Mouse (Mus musculus): ENCODE results near the gene Olfr62. TPM values are rescaled to one million over a fixed set of nuclear protein-coding genes. Genes with fewer than 3 reads are reported as not detected.

Olfr62 gene
- polyA plus RNA-seq, 1 experiment = not detected

- peak; percentile 42 for DNase-seq
- Histone ChIP-seq H3K4me1 (ENCODE audit: control insufficient read depth, insufficient read depth, low read length) (no peaks in the 10 kb centered on the region), H3K4me3 (replicated peaks; ENCODE audit: extremely low read depth, low read depth, low read length) (no peak overlapping the region)
- no peak for TF ChIP-seq POLR2A (IDR thresholded peaks at IDR 0.05; ENCODE audit: borderline replicate concordance, extremely low read depth, low read depth, low read length)
- TF ChIP-seq CTCF (IDR thresholded peaks at IDR 0.05; ENCODE audit: insufficient read depth, low read length) = peak; percentile 82
- 3% methylated on average over 2 of the region's 2 CpGs for WGBS
These were observed 13.5 kb upstream of the Olfr62 start for GRCm38 (mm10) chr4:118645234-118645633.

- H3K4me1 ChIP-seq (ENCODE audit: control insufficient read depth, insufficient read depth, low read length) = no peaks in the 10 kb centered on the region
- WGBS = 30% methylated on average over 2 of the region's 2 CpGs
- TF ChIP-seq CTCF (IDR thresholded peaks at IDR 0.05; ENCODE audit: insufficient read depth, low read length) (no peak), POLR2A (IDR thresholded peaks at IDR 0.05; ENCODE audit: borderline replicate concordance, extremely low read depth, low read depth, low read length) (no peak)
- H3K4me3 ChIP-seq (replicated peaks; ENCODE audit: extremely low read depth, low read depth, low read length) = no peak overlapping the region
- DNase-seq = no peak
These were observed 28.3 kb downstream of the Olfr62 start for GRCm38 (mm10) chr4:118687086-118687485.

- no peak within 1 kb of the TSS for H3K4me3 ChIP-seq (replicated peaks; ENCODE audit: extremely low read depth, low read depth, low read length)
- TF ChIP-seq CTCF (IDR thresholded peaks at IDR 0.05; ENCODE audit: insufficient read depth, low read length) (no peak), POLR2A (IDR thresholded peaks at IDR 0.05; ENCODE audit: borderline replicate concordance, extremely low read depth, low read depth, low read length) (no peak)
- DNase-seq = no peak
- no peaks in the 10 kb centered on the region for H3K4me1 ChIP-seq (ENCODE audit: control insufficient read depth, insufficient read depth, low read length)
- 35% methylated on average over 12 of the region's 12 CpGs for WGBS
These were observed 33.7 kb downstream of the Olfr62 start, which contains the start of gene Olfr1342 for GRCm38 (mm10) chr4:118692412-118692973. Gene Olfr1342 (minus strand): TSS chr4:118692756.

GRCm38 (mm10) chr4:118693812-118694211 is 35.1 kb downstream of the Olfr62 start:
- Histone ChIP-seq H3K4me3 (replicated peaks; ENCODE audit: extremely low read depth, low read depth, low read length) (no peak overlapping the region), H3K4me1 (ENCODE audit: control insufficient read depth, insufficient read depth, low read length) (no peaks in the 10 kb centered on the region)
- DNase-seq = no peak
- TF ChIP-seq POLR2A (IDR thresholded peaks at IDR 0.05; ENCODE audit: borderline replicate concordance, extremely low read depth, low read depth, low read length) (no peak), CTCF (IDR thresholded peaks at IDR 0.05; ENCODE audit: insufficient read depth, low read length) (no peak)
- WGBS = 48% methylated on average over 2 of the region's 2 CpGs

- 71% methylated on average over 3 of the region's 3 CpGs for WGBS
- no peaks in the 10 kb centered on the region for H3K4me1 ChIP-seq (ENCODE audit: control insufficient read depth, insufficient read depth, low read length)
- DNase-seq = no peak
- TF ChIP-seq POLR2A (IDR thresholded peaks at IDR 0.05; ENCODE audit: borderline replicate concordance, extremely low read depth, low read depth, low read length) (no peak), CTCF (IDR thresholded peaks at IDR 0.05; ENCODE audit: insufficient read depth, low read length) (no peak)
- H3K4me3 ChIP-seq (replicated peaks; ENCODE audit: extremely low read depth, low read depth, low read length) = no peak within 1 kb of the TSS
These were observed 44.5 kb downstream of the Olfr62 start, which contains the start of gene Olfr1341 for GRCm38 (mm10) chr4:118703223-118703622. Gene Olfr1341 (plus strand): TSS chr4:118703523.

- TF ChIP-seq CTCF (IDR thresholded peaks at IDR 0.05; ENCODE audit: insufficient read depth, low read length) (no peak), POLR2A (IDR thresholded peaks at IDR 0.05; ENCODE audit: borderline replicate concordance, extremely low read depth, low read depth, low read length) (no peak)
- Histone ChIP-seq H3K4me1 (ENCODE audit: control insufficient read depth, insufficient read depth, low read length) (no peaks in the 10 kb centered on the region), H3K4me3 (replicated peaks; ENCODE audit: extremely low read depth, low read depth, low read length) (no peak overlapping the region)
- no peak for DNase-seq
- WGBS = 76% methylated on average over 5 of the region's 5 CpGs
These were observed 49.3 kb downstream of the Olfr62 start for GRCm38 (mm10) chr4:118708086-118708485.

GRCm38 (mm10) chr4:118711656-118712055 is 52.9 kb downstream of the Olfr62 start:
- no peak overlapping the region for H3K4me3 ChIP-seq (replicated peaks; ENCODE audit: extremely low read depth, low read depth, low read length)
- TF ChIP-seq POLR2A (IDR thresholded peaks at IDR 0.05; ENCODE audit: borderline replicate concordance, extremely low read depth, low read depth, low read length) (no peak), CTCF (IDR thresholded peaks at IDR 0.05; ENCODE audit: insufficient read depth, low read length) (no peak)
- no peak for DNase-seq
- 79% methylated on average over 1 of the region's 1 CpGs for WGBS
- H3K4me1 ChIP-seq (ENCODE audit: control insufficient read depth, insufficient read depth, low read length) = no peaks in the 10 kb centered on the region

Other genes starting within 250 kb of the Olfr62 start
- 48.5 and 54.4 TPM in 2 replicates for gene Szt2, start 249.7 kb upstream of the Olfr62 start, polyA plus RNA-seq (2012; rRNA removed)
- gene Med8, start 249.6 kb upstream of the Olfr62 start, polyA plus RNA-seq (2012; rRNA removed) = 20.8 and 38.4 TPM in 2 replicates
- 978 and 1,062 TPM in 2 replicates for gene Elovl1, start 230.9 kb upstream of the Olfr62 start, polyA plus RNA-seq (2012; rRNA removed)
- 6.1 and 10.1 TPM in 2 replicates for gene Cdc20, start 221.6 kb upstream of the Olfr62 start, polyA plus RNA-seq (2012; rRNA removed)
- gene Mpl, start 201.4 kb upstream of the Olfr62 start, polyA plus RNA-seq (2012; rRNA removed) = 1.1 and 1.8 TPM in 2 replicates
- 245 and 308 TPM in 2 replicates for gene Tie1, start 168.9 kb upstream of the Olfr62 start, polyA plus RNA-seq (2012; rRNA removed)
- 17.0 and 17.7 TPM in 2 replicates for gene 2610528J11Rik, start 132.0 kb upstream of the Olfr62 start, polyA plus RNA-seq (2012; rRNA removed)
- gene Tmem125, start 114.9 kb upstream of the Olfr62 start, polyA plus RNA-seq (2012; rRNA removed) = 32.4 and 47.5 TPM in 2 replicates
- gene Cfap57, start 38.2 kb upstream of the Olfr62 start, polyA plus RNA-seq (2012; rRNA removed) = 1.3 and 2.5 TPM in 2 replicates
- 19.7 and 21.6 TPM in 2 replicates for gene Ebna1bp2, start 38.2 kb upstream of the Olfr62 start, polyA plus RNA-seq (2012; rRNA removed)
- gene Olfr1342, start 33.8 kb downstream of the Olfr62 start, polyA plus RNA-seq (2012; rRNA removed) = 7.2 and 12.8 TPM in 2 replicates
- not detected in 2 replicates for gene Olfr1341, start 44.6 kb downstream of the Olfr62 start, polyA plus RNA-seq (2012; rRNA removed)
- gene Olfr1340, start 61.2 kb downstream of the Olfr62 start, polyA plus RNA-seq (2012; rRNA removed) = not detected in 2 replicates
- not detected in 2 replicates for gene Olfr1339, start 73.2 kb downstream of the Olfr62 start, polyA plus RNA-seq (2012; rRNA removed)
- gene Olfr1338, start 99.8 kb downstream of the Olfr62 start, polyA plus RNA-seq (2012; rRNA removed) = not detected in 2 replicates
- gene Olfr1337, start 123.6 kb downstream of the Olfr62 start, polyA plus RNA-seq (2012; rRNA removed) = not detected in 2 replicates
- gene Olfr1335, start 151.0 kb downstream of the Olfr62 start, polyA plus RNA-seq (2012; rRNA removed) = not detected in 2 replicates
- not detected in 2 replicates for gene Olfr1333, start 177.3 kb downstream of the Olfr62 start, polyA plus RNA-seq (2012; rRNA removed)
- not detected in 2 replicates for gene Olfr1331, start 205.7 kb downstream of the Olfr62 start, polyA plus RNA-seq (2012; rRNA removed)
- gene Olfr1330, start 229.6 kb downstream of the Olfr62 start, polyA plus RNA-seq (2012; rRNA removed) = not detected in 2 replicates